Comparison of ENCODE assay signal across 7 mouse cellular contexts in genomic region chr16:37654831-37655455, GRCm38 (mm10). TPM values are rescaled to one million over a fixed set of nuclear protein-coding genes. Genes with fewer than 3 reads are reported as not detected.
DNase-seq lines count a peak whose midpoint lies in the region; ATAC-seq and TF ChIP-seq lines count a peak whose summit lies in the region.

No protein-coding gene starts in this region.

- H3K4me1 ChIP-seq in forebrain, embryonic 10.5 days: peaks cover 41% of the 10 kb centered on the region
- H3K4me1 ChIP-seq in intestine, embryonic 16.5 days (ENCODE audit: control insufficient read depth, insufficient read depth, low read length): peaks cover 10% of the 10 kb centered on the region
- H3K4me1 ChIP-seq in neural tube, embryonic 14.5 days (ENCODE audit: control insufficient read depth, insufficient read depth, low read length): peaks cover 13% of the 10 kb centered on the region

- no peak for DNase-seq in left cerebral cortex, adult 2 months (ENCODE audit: extremely low spot score in 1 of 2, low spot score in 2 of 2)
- no peak for DNase-seq in left cerebral cortex, adult 8-10 months (ENCODE audit: low spot score in 2 of 2)
- DNase-seq in forebrain, embryonic 10.5 days (ENCODE audit: extremely low spot score, low spot score): no peak
- no peak for DNase-seq in layer of hippocampus, adult 8-10 months (ENCODE audit: low spot score in 2 of 2)
- no peak for DNase-seq in cerebellum, postnatal 4 days (ENCODE audit: low spot score in 2 of 2)

- H3K27me3 ChIP-seq in forebrain, embryonic 10.5 days (ENCODE audit: poor library complexity, severe bottlenecking): no peaks in the 10 kb centered on the region
- H3K27me3 ChIP-seq in intestine, embryonic 16.5 days (replicated peaks; ENCODE audit: control insufficient read depth, insufficient read depth, low read length): no peaks in the 10 kb centered on the region
- H3K27me3 ChIP-seq in neural tube, embryonic 14.5 days (ENCODE audit: control insufficient read depth, insufficient read depth, low read length): no peaks in the 10 kb centered on the region

- H3K27ac ChIP-seq in left cerebral cortex, adult 2 months: peak overlapping the region; percentile 86
- peak overlapping the region; percentile 95 for H3K27ac ChIP-seq in forebrain, embryonic 10.5 days
- H3K27ac ChIP-seq in intestine, embryonic 16.5 days (ENCODE audit: low read length): peak overlapping the region; percentile 23
- peak overlapping the region; percentile 35; the same call in 1 of the 2 replicates for H3K27ac ChIP-seq in neural tube, embryonic 14.5 days (ENCODE audit: low read depth, low read length)

- 67% methylated on average over 4 of the region's 4 CpGs for WGBS in forebrain, embryonic 10.5 days
- 63% methylated on average over 4 of the region's 4 CpGs for WGBS in intestine, embryonic 16.5 days
- 54% methylated on average over 4 of the region's 4 CpGs for WGBS in neural tube, embryonic 14.5 days

- peaks cover 15% of the 10 kb centered on the region for H3K36me3 ChIP-seq in forebrain, embryonic 10.5 days (replicated peaks)
- no peaks in the 10 kb centered on the region for H3K36me3 ChIP-seq in intestine, embryonic 16.5 days (ENCODE audit: control insufficient read depth, insufficient read depth, low read length)
- no peaks in the 10 kb centered on the region for H3K36me3 ChIP-seq in neural tube, embryonic 14.5 days (ENCODE audit: control insufficient read depth, insufficient read depth, low read length)

- H3K9ac ChIP-seq in intestine, embryonic 16.5 days (ENCODE audit: low read depth, low read length): no peak overlapping the region
- no peak overlapping the region for H3K9ac ChIP-seq in neural tube, embryonic 14.5 days (replicated peaks; ENCODE audit: low read depth, low read length)

- intact Hi-C loops in left cerebral cortex, adult 2 months (cut with DNase I): loop anchor here (2.0 to 5.0 kb wide), 2 partner anchors 22 to 118 kb away; partner anchors contain the start of genes Gtf2e1 and Rabl3

- peak overlapping the region; percentile 31 for H3K4me3 ChIP-seq in left cerebral cortex, adult 2 months
- H3K4me3 ChIP-seq in forebrain, embryonic 10.5 days: peak overlapping the region; percentile 82
- no peak overlapping the region for H3K4me3 ChIP-seq in intestine, embryonic 16.5 days (ENCODE audit: low read length)
- H3K4me3 ChIP-seq in neural tube, embryonic 14.5 days (ENCODE audit: low read depth, low read length): no peak overlapping the region; the same call in 1 of the 2 replicates

- H3K4me2 ChIP-seq in intestine, embryonic 16.5 days (ENCODE audit: low read depth, low read length): peak overlapping the region; percentile 50; the same call in 1 of the 2 replicates
- H3K4me2 ChIP-seq in neural tube, embryonic 14.5 days (ENCODE audit: low read depth, low read length): peak overlapping the region; percentile 42

- TF ChIP-seq CTCF in left cerebral cortex, adult 2 months (IDR thresholded peaks at IDR 0.05): no peak

- no peak for ATAC-seq in intestine, embryonic 16.5 days
- ATAC-seq in neural tube, embryonic 14.5 days (ENCODE audit: low read depth): no peak

- no peaks in the 10 kb centered on the region for H3K9me3 ChIP-seq in forebrain, embryonic 10.5 days
- H3K9me3 ChIP-seq in intestine, embryonic 16.5 days (ENCODE audit: control insufficient read depth, low read length): no peaks in the 10 kb centered on the region
- no peaks in the 10 kb centered on the region for H3K9me3 ChIP-seq in neural tube, embryonic 14.5 days (ENCODE audit: control insufficient read depth, low read length)

RNA-seq across cellular contexts. Expression of gene Ndufb4, which starts 0.7 kb away (rescaled TPM):
- 10 to 100 TPM; 68.5 to 69.7 TPM for total RNA-seq in left cerebral cortex, adult 2 months (2021)
- 10 to 100 TPM; 62.1 to 83.1 (median 75.9) TPM for total RNA-seq in left cerebral cortex, adult 8-10 months (2022)
- polyA plus RNA-seq in forebrain, embryonic 10.5 days (2016; fragmentation: Nextera tagmentation; extraction: Ambion mirVana): 44.8 and 47.6 TPM in 2 replicates
- polyA plus RNA-seq in intestine, embryonic 16.5 days (2015; fragmentation: Nextera tagmentation; extraction: Ambion mirVana): 58.1 and 60.9 TPM in 2 replicates
- polyA plus RNA-seq in neural tube, embryonic 14.5 days (2014; fragmentation: Nextera tagmentation; extraction: Ambion mirVana): 69.3 and 73.0 TPM in 2 replicates
- 10 to 100 TPM; 66.8 to 77.5 (median 69.6) TPM for total RNA-seq in layer of hippocampus, adult 8-10 months (2022)

Comparison
In these comparisons a context has a peak if more than half of its experiments do, and no peak if none do; other contexts are left out.
1. H3K27ac ChIP-seq: peak in every context shown above with its lines; median percentile 95 in forebrain, embryonic 10.5 days; 86 in left cerebral cortex, adult 2 months; 35 in neural tube, embryonic 14.5 days; 23 in intestine, embryonic 16.5 days.
2. H3K4me3 ChIP-seq: peak in left cerebral cortex, adult 2 months (single experiment) and forebrain, embryonic 10.5 days (single experiment); none in intestine, embryonic 16.5 days (single experiment) and neural tube, embryonic 14.5 days (single experiment).